Mouse (Mus musculus) frontal cortex, postnatal 25 days (tissue): ENCODE measurements around the gene Dagla.

ENCODE experiments used
- DNase-seq, 2 experiments: peaks; one replicate each; pipeline ENCODE4 v3.0.0; 2022; ENCODE audit warnings: low spot score in 2 of 2

Gene Dagla

DNA sequence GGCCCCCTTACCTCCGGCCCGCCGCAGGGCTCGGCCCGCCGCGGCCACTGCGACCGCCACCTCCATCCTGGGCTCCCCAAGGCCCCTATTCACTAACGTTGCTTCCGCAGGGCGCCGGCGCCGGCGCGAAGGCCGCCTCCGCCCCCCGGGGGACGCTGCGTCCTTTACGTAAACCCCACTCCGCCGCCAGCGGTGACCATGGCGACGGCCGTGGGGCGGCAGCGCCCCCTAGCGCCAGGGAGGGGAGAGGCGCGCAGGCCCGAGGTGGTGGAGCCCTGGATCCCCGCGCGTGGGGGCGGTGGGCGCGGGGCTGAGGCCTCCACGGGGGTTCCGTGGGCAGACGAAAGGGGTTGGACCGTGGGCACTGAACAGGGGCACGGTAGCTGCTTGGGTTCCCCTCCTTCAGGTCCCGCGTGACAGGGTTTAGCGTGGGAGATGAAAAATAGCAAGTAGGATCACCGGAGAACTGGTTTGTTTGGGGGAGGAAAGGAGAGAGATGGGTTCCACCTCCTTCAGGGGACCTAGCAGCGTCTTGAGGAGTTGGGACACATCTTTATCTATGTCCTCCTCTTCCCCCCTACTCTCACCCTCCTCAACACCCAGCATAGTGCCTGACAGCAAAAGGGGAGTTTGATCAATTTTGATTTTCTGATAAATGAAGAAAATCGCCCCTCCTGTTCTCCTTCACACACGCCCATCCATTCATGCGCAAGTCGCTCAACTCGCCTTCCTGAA lies at the start of gene Dagla:
Gene Dagla, minus strand, starts transcription at position 68 of the 735 bp plus-strand sequence.
- DNase-seq, result peak; percentile 80 to 81

DNA sequence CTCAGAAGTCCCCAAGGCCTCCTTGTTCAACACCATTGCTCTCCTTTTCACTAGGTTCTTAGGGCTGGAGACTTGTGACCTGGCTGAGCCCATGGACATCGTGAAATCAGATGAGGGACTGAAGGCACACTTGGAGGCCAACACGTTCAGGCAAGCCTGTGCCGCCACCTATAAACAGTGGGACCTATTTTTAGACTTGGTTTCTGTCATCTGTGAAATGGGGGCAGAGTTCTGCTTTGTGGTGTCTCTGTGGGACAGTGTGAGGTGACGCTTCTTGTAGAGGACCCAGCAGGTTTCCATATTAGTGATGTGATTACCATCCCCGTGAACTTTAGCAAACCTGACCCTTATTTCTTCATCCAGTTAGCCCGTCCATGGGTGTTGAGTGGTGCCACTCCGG lies 47.5 kb upstream of the Dagla start:
- no peak for DNase-seq

DNA sequence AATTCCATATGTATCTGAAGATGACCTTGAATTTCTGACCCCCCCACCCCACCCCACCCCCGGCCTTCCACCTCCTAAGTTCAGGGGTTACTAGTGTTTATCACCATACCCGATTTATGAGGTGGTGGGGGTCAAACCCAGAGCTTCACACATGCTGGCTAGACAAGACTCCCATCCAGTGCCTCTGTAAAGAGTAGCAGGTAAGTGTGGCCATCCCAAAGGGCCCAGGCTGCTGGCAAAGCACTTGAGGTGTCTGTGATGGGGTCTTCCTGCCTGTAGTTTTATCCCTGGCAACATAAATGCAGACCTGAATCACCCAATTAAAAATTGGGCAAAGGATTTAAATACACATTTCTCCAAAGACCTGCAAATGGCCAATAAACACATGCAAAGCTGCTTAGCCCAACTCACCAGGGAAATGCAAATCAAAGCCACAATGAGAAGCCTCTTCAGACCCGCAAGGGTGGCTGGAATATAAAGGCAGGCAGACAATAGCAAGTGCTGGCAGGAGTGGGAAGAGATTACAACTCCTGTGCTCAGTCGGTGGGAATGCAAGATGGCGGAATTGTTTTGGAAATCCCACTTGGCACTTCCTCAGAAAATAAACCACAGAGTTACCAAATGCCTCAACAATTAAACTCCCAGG lies 43.1 kb upstream of the Dagla start:
- DNase-seq, result no peak

DNA sequence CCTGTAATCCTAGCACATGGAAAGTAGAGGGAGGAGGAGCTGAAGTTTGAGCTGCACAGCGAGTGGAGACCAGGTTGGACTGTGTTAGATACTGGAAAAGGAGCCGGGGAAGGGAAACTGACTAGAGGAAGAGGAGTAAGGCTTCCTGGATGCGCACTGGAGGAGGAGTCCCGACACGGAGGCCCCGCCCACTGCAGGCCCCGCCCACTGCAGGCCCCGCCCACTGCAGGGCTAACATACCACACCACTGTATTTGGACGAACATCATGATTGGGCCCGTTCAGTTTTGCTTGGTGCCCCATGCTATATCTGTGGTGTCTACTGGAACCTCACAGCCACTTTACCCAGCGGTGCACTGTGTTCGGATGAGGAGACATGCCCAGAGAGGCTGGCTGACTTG lies 41.0 kb upstream of the Dagla start:
- no peak for DNase-seq

DNA sequence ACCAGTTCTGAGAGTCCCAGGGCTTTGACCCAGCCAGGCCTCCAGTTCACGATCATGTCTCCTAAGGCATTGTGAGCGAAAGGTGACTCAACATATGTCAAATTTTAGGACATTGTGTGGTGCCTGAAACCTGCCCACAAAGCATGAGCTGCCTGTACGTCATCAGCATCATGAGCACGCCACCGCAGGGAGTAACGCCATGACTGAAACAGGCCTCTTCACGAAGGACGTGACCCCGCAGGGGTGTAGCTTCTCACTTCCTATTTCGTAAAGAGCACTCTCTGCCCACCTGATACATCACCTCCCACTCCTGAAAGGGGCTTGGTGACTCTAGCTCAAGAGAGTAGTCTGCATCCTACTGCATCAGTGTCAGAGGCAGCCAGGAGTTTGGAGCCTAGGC lies 39.2 kb upstream of the Dagla start:
- DNase-seq, result no peak

DNA sequence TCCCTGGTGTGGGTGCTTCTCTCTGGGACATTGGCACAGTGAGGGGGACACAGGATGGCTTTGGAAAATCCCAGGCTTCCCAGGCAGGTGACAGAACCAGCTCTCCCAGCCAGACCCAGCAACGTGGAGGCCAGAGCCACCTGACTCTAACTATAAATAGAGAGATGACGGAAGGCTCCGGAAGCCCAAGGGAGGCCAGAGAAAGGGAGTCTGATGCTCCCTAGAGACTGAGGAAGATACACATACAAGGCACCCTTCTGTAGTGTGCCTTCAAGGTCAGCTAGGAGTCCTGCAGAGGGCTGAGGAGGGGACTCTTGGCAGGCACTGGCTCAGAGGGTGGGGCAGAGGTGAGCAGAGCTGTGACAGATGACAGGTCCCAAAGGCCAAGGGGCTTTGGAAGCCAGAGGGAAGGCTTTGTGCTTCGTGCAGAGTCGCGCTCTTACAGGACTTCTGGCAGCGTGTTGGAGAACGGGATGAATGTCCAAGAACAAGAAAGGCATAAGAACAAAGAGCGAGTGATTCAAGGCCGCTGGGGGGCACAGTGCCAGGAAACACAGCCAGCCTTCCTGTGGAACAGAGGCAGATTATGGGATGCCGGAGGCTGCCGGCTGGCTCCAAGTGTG lies 37.3 kb upstream of the Dagla start:
- peak; percentile 67 to 69 for DNase-seq

DNA sequence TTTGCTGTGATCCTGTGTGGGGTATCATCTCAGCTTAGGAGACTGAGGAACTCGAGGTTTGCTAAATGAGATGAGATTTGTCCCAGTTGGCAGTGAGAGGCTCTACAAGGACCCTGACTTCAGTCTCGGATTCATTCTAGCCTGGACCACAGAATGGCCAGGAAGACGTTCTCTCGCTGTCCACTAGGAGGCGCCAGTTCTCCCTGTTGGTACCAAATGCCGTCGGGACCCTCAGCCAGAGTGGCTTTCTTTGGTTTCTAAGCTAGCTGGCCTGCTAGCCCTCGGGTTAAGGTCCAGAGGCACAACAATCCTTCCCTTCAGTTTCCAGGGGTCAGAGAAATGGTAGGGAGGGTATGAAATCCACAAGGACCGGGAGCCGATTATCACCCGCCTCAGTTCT lies 36.5 kb upstream of the Dagla start:
- peak; percentile 48 to 59 for DNase-seq

DNA sequence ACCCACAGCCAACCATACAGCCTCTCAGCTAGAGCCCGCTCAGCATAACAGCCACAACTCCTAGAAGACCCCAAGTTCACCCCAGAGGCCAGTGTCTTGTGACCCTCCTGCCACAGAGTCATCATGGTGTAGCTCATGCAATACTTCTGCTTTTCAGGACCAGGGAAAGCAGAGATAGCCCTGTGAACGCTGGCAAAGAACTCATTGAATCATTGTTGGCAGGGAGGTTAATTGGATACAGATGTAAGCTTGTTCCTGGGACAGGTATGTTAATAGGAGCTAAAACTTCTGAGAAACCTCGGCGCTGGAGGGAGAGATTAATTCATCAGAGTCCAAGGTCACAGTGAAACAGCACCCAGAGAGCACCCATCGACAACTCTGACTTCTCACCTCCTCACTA lies 36.0 kb upstream of the Dagla start:
- DNase-seq, result no peak

DNA sequence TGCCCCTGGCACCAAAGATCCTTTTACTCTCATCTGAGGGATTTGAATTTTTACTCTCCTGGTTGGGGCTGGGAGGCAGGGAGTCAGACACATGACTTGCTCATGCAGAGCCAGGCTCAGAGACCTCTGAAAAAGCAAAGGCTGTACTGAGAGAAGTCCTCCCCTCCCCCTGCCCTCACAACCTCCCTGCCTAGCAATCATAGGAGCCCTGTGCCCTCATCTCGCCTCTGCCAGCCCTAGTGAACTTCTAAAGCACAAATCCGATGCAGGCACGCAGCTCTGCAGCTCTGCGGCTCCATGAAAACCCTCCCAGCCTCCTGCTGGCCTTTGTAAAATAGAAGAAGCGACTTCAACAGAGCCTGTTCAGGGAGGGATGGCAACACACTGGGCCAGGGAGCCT lies 34.6 kb upstream of the Dagla start:
- no peak for DNase-seq

DNA sequence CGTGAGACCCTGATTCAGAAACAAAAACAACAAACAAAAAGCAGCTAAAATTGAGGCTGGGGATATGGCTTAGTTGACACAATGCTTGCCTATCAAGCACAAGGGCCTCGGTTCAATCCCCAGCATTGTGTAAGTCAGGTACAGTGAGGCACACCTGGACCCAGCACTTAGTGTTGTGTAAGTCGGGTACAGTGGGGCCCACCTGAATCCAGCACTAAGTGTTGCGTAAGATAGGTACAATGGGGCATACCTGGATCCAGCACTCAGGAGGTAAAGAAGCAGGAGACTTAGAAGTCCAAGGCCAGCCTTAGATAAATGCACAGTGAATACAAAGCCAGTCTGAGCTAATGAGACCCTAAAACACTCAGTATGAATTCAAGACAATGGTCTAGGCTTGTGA lies 34.0 kb upstream of the Dagla start:
- no peak for DNase-seq

DNA sequence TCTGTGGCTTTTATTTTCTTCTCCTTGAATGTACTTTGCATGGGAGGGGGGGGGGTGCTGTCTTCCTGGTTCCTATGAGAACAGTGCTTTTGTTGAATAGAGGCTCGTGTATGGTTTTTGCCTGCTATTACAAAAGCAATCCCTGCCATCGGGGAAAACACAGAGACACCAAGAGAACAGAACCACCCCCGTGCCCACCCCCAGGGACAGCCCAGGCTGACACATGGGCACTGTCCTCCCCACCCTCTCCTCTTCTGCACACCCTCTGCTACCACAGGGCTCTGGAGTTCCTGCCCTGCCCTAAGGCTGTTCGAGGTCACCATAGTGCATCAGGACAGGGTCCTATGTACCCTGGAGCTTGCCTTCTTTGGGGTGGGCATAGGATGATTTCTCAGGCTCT lies 29.8 kb upstream of the Dagla start:
- no peak for DNase-seq

DNA sequence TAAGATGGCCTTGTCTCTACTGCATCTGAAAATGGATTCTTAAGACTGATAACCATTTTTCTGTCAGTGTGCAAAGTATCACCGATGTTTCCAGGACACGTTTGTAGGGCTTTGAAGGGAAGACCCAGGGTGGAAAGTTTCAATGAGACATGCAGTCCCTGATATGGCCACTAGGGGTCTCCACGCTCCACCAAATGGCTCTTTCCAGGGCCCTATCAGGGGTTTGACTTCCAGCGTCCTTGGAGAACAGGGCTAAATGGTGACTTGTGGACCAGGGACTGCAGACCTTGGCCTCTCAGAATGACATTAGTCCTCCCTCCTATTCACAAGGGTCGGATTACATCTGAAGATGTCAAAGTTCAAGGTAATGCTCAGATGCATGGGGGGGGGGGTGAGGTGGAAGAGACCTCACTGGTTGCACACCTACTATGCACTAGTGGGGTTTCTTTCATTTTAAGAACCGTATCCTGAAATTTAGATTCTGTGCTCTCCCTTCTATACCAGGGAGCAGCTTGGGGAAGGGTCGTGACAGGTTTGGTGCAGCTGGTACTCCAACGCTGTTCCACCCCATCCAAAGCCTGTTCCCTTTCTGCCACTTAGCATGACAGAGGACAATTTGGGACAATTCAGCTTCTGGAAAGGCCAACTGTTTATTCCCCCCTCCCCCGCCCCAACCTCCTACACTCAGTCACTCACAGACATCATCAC lies 29.0 kb upstream of the Dagla start:
- peak; percentile 68 to 75 for DNase-seq

DNA sequence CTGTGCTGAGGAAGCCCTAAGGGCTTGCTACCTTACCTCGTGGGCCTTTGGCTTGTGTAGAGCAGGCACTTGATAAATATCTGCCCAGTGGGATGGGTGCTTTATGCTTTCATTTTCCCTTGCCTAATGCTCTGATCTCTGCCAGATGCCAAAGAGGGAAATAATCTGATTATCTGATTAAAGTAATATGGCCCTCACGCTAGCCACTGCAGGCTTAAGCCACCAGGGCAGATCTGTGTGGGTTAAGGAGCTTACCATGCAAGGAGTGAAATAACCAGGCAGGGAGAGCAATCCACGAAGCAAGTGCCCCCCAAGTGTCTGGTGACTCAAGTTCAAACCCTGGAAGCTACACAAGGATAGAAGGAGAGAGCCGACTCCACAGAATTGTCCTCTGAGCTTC lies 27.0 kb upstream of the Dagla start:
- no peak for DNase-seq

DNA sequence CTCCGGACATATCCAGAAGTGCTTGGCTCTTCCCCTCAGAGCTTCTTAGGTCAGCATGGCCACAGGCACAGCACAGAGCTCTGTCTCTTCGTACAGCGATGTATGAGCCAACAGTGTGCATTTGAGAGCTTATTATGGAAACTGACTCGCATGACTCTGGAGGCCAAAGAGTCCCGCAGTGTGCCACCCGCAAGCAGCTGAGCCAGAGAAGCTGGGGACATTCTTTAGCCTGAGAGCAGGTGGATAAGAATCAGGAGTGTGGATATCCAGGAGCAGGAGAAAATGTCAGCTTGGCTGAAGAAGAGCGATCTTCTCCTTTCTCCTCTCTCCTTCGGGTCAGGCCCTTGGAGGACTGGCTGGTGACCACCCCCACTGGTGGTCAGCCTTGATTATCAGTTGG lies 24.4 kb upstream of the Dagla start:
- DNase-seq, result no peak

DNA sequence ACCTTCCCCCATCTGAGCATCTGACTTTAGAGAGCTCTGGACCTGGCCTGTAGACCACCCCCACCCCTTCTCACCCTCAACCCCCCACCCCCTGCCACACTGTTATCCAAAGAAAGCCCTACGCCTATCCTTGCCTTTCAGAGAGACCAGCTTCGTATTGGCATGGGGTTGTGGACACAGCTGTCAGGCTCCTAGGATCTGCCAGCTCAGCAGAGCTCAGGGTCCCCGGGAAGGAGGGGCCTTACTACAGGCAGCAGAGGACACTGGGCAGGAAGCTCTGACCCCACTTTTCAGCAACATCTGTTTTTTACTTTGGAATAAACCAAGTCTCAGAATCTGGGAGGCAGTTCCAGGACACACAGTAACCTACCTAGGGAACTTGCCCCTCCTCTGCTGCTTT lies 21.9 kb upstream of the Dagla start:
- no peak for DNase-seq

DNA sequence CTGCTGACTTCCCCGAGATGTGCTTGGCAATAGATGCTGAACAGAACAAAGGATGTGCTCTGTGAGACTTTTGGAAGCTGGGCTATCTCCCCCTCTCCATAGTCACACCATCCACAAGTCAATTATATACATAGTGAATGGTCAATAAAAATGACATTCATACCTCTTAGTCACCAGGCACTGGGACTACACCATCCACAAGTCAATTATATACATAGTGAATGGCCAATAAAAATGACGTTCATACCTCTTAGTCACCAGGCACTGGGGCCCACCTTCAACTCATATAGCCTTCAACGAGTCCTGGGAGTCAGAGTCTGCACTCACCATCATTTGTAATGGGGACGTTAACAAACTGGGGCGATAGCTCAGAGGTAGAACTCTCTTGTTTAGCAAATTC lies 19.2 kb upstream of the Dagla start:
- no peak for DNase-seq

DNA sequence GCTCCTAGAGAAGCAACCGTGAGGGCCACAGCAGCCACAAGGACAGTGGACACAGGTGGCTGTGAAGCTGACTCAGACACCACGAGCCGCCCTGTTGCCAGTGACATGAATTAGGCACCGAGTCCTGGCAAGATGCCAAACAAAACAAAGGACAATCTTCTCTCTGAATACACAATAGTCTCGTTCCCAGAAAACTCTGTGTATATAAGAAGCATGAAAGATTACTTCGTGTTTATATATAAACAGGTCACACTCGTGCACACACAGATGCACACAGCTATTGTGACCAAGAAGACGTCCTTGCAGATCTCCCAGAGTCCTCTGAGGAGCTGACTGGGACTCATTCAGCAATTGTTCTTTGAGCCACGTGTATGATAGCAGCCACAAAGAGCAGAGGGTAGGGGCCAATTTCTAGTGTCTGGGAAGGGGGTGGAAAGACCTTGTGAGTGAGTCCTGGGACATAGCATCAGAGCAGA lies 18.7 kb upstream of the Dagla start:
- DNase-seq, result no peak

DNA sequence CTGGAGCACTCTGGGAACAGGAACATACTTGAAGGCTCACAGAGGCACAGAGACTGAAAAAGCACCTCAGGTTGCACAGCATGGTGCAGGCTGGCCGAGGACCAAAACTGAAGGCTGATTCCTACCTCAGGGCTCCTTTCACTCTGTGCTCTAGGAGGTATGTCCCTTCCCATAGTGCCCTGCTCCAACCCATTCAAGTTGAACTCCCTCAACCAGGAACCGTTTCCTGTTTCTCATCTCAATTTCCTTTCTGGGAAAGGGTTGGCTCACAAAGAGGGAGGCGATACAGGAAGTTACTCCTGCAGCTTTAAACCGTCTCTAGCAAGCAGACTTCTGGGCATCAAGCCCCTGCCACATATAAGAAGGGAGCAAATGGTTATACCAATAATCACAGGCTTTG lies 13.1 kb upstream of the Dagla start:
- no peak for DNase-seq

DNA sequence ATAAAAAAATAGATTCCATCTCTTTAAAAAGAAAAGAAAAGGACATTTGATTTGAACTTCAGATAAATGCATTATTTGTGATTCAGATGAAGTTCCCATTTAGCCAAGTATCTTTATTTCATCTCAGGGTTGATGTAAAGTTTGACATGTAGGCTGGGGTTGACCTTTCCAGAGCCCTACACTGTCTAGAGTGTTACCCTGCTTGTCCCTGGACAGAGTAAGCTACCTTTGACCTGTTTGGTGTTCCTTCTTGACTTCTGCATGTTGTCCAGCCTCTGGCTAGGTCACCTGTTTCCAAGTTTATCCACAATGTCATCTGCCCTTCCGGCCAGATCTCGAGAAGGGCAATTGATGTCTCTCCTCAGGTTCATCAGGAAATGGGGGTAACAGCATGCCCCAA lies 12.7 kb upstream of the Dagla start:
- no peak for DNase-seq

DNA sequence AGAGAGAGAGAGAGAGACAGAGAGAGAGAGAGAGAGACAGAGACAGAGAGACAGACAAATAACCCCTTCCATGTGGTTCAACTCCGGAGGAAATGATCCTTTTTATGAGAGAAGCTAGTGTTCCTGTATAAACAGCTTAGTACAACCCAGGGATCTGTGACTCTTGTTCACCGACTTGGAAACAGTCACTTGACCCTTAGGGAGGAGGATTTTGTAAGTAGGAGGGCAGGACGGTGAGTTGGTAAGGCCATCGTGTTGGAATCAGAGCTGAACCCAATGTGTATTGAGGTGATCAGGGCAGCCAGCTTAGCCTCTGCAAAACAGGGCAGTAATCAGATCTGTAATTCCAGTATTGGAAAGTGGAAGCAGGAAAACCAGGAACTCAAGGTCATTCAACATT lies 12.3 kb upstream of the Dagla start:
- no peak for DNase-seq

DNA sequence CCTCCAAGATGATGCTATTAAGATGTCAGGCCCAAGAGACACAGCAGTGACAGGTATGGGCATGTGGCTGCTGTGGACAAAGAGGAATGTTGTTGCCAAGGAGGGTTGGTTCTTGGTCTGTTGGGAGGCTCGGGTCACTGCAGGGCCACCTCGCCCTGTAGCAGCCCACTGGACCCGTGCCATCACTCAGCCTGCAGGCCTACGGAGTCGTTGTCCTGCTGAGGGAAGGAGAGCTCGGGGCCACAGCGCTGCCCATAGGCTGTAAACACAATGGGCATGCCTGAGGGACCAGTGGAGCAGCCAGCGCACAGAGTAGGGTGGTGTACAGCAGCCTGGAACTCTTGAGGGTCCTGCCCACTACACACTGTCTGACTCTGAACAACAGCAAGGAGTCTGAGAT lies 7.4 kb upstream of the Dagla start:
- no peak for DNase-seq

DNA sequence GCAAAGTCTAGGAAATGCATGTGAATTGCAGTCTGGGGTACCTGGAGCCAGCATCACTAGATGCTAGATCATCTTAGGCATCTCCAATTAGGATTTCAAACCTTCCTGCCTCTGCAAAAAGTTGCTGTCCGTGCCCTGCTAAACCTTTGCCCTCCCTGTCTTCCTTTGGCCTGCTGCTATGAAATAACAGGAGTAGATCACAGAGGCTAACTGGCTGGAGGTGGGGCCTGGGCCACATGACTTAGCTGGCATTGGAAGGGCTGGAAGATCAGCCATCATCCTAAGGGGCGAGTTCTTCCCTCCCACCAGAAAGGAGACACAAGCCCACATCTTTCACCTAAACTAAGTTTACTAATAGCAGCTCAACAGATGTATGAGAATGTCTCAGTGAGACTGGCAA lies 4.3 kb upstream of the Dagla start:
- DNase-seq, result no peak

DNA sequence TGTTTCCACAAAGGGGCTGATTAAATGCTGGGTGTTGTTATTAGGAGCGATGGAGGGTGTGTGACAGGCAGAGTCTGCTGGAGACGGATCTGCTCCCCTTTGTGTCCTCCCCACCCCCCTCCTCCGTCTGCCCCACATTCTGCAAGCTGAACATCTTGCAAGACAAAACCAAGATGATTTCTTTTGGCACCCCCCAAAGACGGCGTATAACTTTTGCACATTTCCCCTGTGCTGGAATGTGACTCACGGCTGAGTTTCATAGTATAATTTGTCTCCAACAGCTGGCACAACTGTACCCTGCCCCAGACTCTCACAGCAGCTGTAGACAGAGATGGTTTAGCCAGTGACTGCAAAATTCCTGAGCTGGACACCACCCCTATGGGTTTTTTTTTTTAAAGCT lies 3.3 kb upstream of the Dagla start:
- no peak for DNase-seq
